Mouse (Mus musculus) midbrain, embryonic 13.5 days (tissue): ENCODE measurements around the gene Pmm1. TPM values are rescaled to one million over a fixed set of nuclear protein-coding genes. Genes with fewer than 3 reads are reported as not detected.
A peak's percentile ranks its signal among the peaks of the same experiment; 100 is the strongest.

Source experiments
- ATAC-seq: fragments of 200-750 bp; cut with Nextera tagmentation; 2 replicates; pipeline ENCODE4 v1.8.0; 2017; ENCODE audit warnings: mild to moderate bottlenecking, moderate TSS enrichment, moderate library complexity
- H3K27ac ChIP-seq: fragments of 300-500 bp; sonication (generic); 2 replicates; pipeline ENCODE4 v1.5.1; 2015; ENCODE audit warnings: inconsistent platforms, mild to moderate bottlenecking, moderate library complexity
- H3K27me3 ChIP-seq: fragments of 300-500 bp; sonication (generic); 2 replicates; pipeline ENCODE4 v1.6.1; 2015; ENCODE audit warnings: mild to moderate bottlenecking, inconsistent platforms
- H3K36me3 ChIP-seq: fragments of 300-500 bp; sonication (generic); 2 replicates; pipeline ENCODE4 v1.6.1; 2015; ENCODE audit warnings: mild to moderate bottlenecking, inconsistent platforms
- H3K4me1 ChIP-seq: fragments of 300-500 bp; sonication (generic); replicated peaks from 2 replicates; pipeline ENCODE4 v1.6.1; 2015; ENCODE audit warnings: inconsistent platforms
- H3K4me2 ChIP-seq: fragments of 300-500 bp; sonication (generic); replicated peaks from 2 replicates; pipeline ENCODE4 v1.6.1; 2015; ENCODE audit warnings: moderate library complexity, mild to moderate bottlenecking, inconsistent platforms
- H3K4me3 ChIP-seq: fragments of 300-500 bp; sonication (generic); replicated peaks from 2 replicates; pipeline ENCODE4 v1.5.1; 2015; ENCODE audit warnings: mild to moderate bottlenecking, inconsistent platforms
- H3K9ac ChIP-seq: fragments of 300-500 bp; sonication (generic); replicated peaks from 2 replicates; pipeline ENCODE4 v1.6.1; 2015; ENCODE audit warnings: mild to moderate bottlenecking, inconsistent platforms
- H3K9me3 ChIP-seq: fragments of 300-500 bp; sonication (generic); 2 replicates; pipeline ENCODE4 v1.6.1; 2016; ENCODE audit warnings: mild to moderate bottlenecking, inconsistent platforms
- WGBS: fragments of 180-500 bp; shearing (Covaris S2); methylation state at CpG from one replicate; pipeline ENCODE4 v1.1.7; 2015; 5-methylcytosine and 5-hydroxymethylcytosine counted together
- polyA plus RNA-seq: library from polyadenylated mRNA; unstranded; fragments of >200 nt; fragmentation: Nextera tagmentation; extraction: Ambion mirVana; gene quantifications from 2 replicates; pipeline ENCODE4 v1.2.1, GENCODE M21; 2015

Gene Pmm1
- polyA plus RNA-seq, 1 experiment from 2014 or later: 41.2 TPM

DNA sequence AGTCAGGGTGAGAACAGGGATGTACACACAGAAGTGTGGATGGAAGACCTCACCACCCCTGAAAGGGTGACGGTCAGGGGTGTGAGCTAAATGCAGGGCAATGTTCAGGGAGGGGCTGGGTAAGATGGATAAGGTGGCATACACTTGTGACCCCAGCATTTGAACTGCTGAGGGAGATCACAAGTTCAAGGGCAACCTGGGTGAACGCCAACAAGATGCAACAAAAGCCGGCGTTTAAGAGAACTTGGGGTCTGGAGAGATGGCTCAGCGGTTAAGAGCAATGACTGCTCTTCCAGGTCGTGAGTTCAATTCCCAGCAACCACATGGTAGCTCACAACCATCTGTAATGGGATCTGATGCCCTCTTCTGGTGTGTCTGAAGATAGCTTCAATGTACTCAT lies 6.0 kb downstream of the Pmm1 start:
- WGBS: 94% methylated on average over 6 of the region's 6 CpGs
- no peak for ATAC-seq
- H3K27me3 ChIP-seq: no peaks in the 10 kb centered on the region
- H3K4me2 ChIP-seq: no peak overlapping the region
- no peak overlapping the region for H3K27ac ChIP-seq
- H3K36me3 ChIP-seq: peaks cover 41% of the 10 kb centered on the region
- H3K9me3 ChIP-seq: no peaks in the 10 kb centered on the region
- no peak overlapping the region for H3K4me3 ChIP-seq
- no peak overlapping the region for H3K9ac ChIP-seq
- H3K4me1 ChIP-seq: peaks cover 7% of the 10 kb centered on the region; the same call in 1 of the 2 replicates

DNA sequence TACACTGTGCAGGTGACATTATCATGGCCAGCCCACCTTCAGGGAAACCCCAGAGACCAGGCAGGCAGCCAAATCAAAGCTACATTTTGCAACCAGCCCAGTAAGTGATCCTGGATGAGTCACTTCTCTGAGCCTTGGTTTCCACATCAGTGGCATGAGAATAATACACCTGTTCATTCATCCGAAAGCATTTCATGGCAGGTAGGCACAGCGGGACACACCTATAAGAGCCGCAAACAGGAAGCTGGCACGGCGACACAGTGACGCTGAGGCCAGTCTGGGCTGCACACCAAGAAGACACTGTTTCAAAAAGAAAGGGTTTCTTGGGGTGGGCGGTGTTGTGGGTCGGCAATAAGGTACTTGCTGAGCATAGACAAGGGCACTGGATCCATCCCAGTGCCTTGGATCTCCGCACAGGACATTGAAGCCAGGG lies 6.6 kb downstream of the Pmm1 start:
- Histone ChIP-seq H3K27ac (no peak overlapping the region), H3K36me3 (peaks cover 47% of the 10 kb centered on the region), H3K4me2 (no peak overlapping the region), H3K4me3 (no peak overlapping the region), H3K9me3 (no peaks in the 10 kb centered on the region), H3K4me1 (peaks cover 2% of the 10 kb centered on the region; the same call in 1 of the 2 replicates), H3K27me3 (no peaks in the 10 kb centered on the region), H3K9ac (no peak overlapping the region)
- WGBS: 97% methylated on average over 9 of the region's 9 CpGs
- ATAC-seq: no peak

DNA sequence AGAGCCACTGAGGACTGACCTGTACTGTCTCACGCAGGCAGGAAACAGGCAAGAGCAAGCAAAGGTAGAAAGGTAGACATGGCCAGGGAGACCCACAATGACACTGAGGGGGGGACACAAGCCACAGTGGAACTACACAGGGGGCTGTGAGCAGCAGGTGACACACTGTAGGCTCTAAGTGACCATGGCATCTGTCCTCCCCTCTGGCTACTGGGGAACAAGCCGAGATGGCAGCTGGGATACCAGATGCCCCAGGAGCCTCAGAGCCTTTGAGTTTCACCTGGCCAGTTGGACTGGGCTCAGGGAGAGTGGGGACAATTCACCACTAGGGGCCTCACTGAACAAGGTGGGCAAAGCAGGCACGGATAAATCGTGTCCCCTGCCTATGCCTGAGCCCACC lies 8.4 kb downstream of the Pmm1 start:
- no peak for ATAC-seq
- H3K4me1 ChIP-seq: no peaks in the 10 kb centered on the region
- no peaks in the 10 kb centered on the region for H3K9me3 ChIP-seq
- no peak overlapping the region for H3K4me3 ChIP-seq
- WGBS: 84% methylated on average over 4 of the region's 4 CpGs
- H3K27me3 ChIP-seq: no peaks in the 10 kb centered on the region
- H3K36me3 ChIP-seq: peaks cover 65% of the 10 kb centered on the region
- H3K9ac ChIP-seq: no peak overlapping the region
- H3K4me2 ChIP-seq: no peak overlapping the region
- H3K27ac ChIP-seq: no peak overlapping the region

- no peak overlapping the region for H3K4me3 ChIP-seq
- H3K9ac ChIP-seq: no peak overlapping the region
- H3K27me3 ChIP-seq: no peaks in the 10 kb centered on the region
- peaks cover 74% of the 10 kb centered on the region for H3K36me3 ChIP-seq
- no peaks in the 10 kb centered on the region for H3K4me1 ChIP-seq
- H3K4me2 ChIP-seq: no peak overlapping the region
- H3K27ac ChIP-seq: no peak overlapping the region
- WGBS: 84% methylated on average over 9 of the region's 9 CpGs
- ATAC-seq: peak; percentile 32; the same call in 1 of the 2 replicates
- no peaks in the 10 kb centered on the region for H3K9me3 ChIP-seq
Measured at GRCm38 (mm10) chr15:81951159-81951558, 9.6 kb downstream of the Pmm1 start.

GRCm38 (mm10) chr15:81950716-81951115 lies 10.0 kb downstream of the Pmm1 start:
- H3K9ac ChIP-seq: no peak overlapping the region
- ATAC-seq: no peak
- H3K27ac ChIP-seq: no peak overlapping the region
- no peak overlapping the region for H3K4me2 ChIP-seq
- no peaks in the 10 kb centered on the region for H3K4me1 ChIP-seq
- no peaks in the 10 kb centered on the region for H3K27me3 ChIP-seq
- peaks cover 71% of the 10 kb centered on the region for H3K36me3 ChIP-seq
- no peaks in the 10 kb centered on the region for H3K9me3 ChIP-seq
- H3K4me3 ChIP-seq: no peak overlapping the region
- 90% methylated on average over 5 of the region's 5 CpGs for WGBS

GRCm38 (mm10) chr15:81949476-81950131 lies 11.1 kb downstream of the Pmm1 start:
- Histone ChIP-seq H3K4me3 (no peak overlapping the region), H3K9ac (no peak overlapping the region), H3K27me3 (no peaks in the 10 kb centered on the region), H3K4me1 (no peaks in the 10 kb centered on the region), H3K27ac (no peak overlapping the region), H3K9me3 (no peaks in the 10 kb centered on the region), H3K4me2 (no peak overlapping the region), H3K36me3 (peaks cover 68% of the 10 kb centered on the region)
- ATAC-seq: no peak
- 71% methylated on average over 11 of the region's 11 CpGs for WGBS

DNA sequence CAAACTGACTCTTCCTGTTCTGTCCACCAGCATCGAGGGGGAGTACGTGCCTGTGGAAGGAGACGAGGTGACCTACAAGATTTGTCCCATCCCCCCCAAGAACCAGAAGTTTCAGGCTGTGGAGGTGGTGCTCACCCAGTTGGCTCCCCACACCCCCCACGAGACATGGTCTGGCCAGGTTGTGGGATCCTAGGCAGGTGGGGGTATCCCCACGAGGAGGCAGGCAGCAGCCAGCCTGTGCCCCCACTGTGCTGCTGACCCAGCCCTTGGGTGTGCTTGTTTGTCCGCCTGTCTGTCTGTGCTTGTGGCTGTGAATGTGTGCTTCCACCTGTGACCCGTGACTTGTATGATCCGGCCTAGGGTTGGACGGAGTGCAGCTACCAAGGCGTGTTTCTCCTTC lies 11.7 kb downstream of the Pmm1 start:
- Histone ChIP-seq H3K4me2 (no peak overlapping the region), H3K4me1 (no peaks in the 10 kb centered on the region), H3K9ac (no peak overlapping the region), H3K27me3 (no peaks in the 10 kb centered on the region), H3K36me3 (peaks cover 63% of the 10 kb centered on the region), H3K4me3 (no peak overlapping the region), H3K27ac (no peak overlapping the region), H3K9me3 (no peaks in the 10 kb centered on the region)
- WGBS: 84% methylated on average over 10 of the region's 10 CpGs
- no peak for ATAC-seq

- peak; percentile 57 for ATAC-seq
- peaks cover 18% of the 10 kb centered on the region for H3K36me3 ChIP-seq
- H3K9me3 ChIP-seq: no peaks in the 10 kb centered on the region
- H3K4me2 ChIP-seq: 0 out of 2 replicates have a peak overlapping the region, but pooled peaks have one; percentile 5
- H3K4me3 ChIP-seq: no peak overlapping the region
- 3% methylated on average over 9 of the region's 9 CpGs for WGBS
- H3K9ac ChIP-seq: no peak overlapping the region
- 0 out of 2 replicates have a peak overlapping the region, but pooled peaks have one; percentile 35 for H3K27ac ChIP-seq
- H3K4me1 ChIP-seq: peaks cover 25% of the 10 kb centered on the region
- no peaks in the 10 kb centered on the region for H3K27me3 ChIP-seq
Measured at GRCm38 (mm10) chr15:81943176-81943749, 17.5 kb downstream of the Pmm1 start.

DNA sequence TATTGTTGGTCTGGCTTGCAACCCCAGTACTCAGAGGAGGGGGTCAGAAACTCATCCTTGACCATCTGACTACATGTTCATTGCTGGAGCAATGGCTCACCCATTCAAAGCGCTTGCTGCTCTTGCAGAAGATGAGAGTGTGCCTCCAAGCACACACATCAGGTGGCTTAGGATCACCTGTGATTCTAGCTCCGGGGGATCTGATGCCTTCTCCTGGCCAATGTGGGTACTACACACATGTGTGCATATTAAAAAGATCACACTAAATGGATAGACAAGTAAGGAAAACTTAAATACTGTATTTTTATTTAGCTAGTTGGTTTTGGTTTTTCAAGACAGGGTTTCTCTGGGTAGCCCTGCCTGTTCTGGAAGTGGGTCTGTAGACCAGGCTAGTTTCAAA lies 19.7 kb downstream of the Pmm1 start:
- no peaks in the 10 kb centered on the region for H3K27me3 ChIP-seq
- WGBS: 93% methylated on average over 2 of the region's 2 CpGs
- no peak overlapping the region for H3K4me2 ChIP-seq
- H3K36me3 ChIP-seq: no peaks in the 10 kb centered on the region
- ATAC-seq: no peak
- H3K4me3 ChIP-seq: no peak overlapping the region
- no peak overlapping the region for H3K27ac ChIP-seq
- H3K9me3 ChIP-seq: no peaks in the 10 kb centered on the region
- H3K9ac ChIP-seq: no peak overlapping the region
- H3K4me1 ChIP-seq: peaks cover 45% of the 10 kb centered on the region

- peaks cover 47% of the 10 kb centered on the region for H3K4me1 ChIP-seq
- no peaks in the 10 kb centered on the region for H3K27me3 ChIP-seq
- H3K36me3 ChIP-seq: no peaks in the 10 kb centered on the region
- H3K9ac ChIP-seq: no peak overlapping the region
- H3K27ac ChIP-seq: no peak overlapping the region
- no peaks in the 10 kb centered on the region for H3K9me3 ChIP-seq
- H3K4me3 ChIP-seq: no peak overlapping the region
- H3K4me2 ChIP-seq: no peak overlapping the region
- 92% methylated on average over 5 of the region's 5 CpGs for WGBS
- no peak for ATAC-seq
Measured at GRCm38 (mm10) chr15:81940219-81940618, 20.5 kb downstream of the Pmm1 start.

DNA sequence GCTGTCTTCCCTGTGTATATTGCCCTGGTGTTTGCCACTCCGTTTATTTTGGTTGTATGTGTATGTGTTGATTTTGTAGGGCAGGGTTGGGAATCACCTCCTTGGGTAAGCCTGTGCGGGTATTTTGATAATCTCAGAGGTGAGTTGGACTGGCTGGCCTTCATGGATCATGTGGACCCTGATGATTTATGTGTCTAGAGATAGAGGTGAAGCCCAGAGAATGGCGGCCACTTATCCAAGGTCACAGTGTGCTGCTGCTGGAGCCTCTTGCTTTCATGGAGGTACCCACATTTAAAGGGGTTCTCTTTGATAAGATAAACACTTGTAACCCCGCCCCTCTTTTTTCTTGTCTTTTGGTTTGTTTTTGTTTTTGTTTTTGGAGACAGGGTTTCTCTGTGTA lies 21.0 kb downstream of the Pmm1 start:
- Histone ChIP-seq H3K27ac (no peak overlapping the region), H3K36me3 (no peaks in the 10 kb centered on the region), H3K9me3 (no peaks in the 10 kb centered on the region), H3K4me2 (no peak overlapping the region), H3K4me1 (peaks cover 47% of the 10 kb centered on the region), H3K27me3 (no peaks in the 10 kb centered on the region), H3K4me3 (no peak overlapping the region), H3K9ac (no peak overlapping the region)
- WGBS: 91% methylated on average over 4 of the region's 4 CpGs
- ATAC-seq: no peak

GRCm38 (mm10) chr15:81939157-81939715 lies 21.5 kb downstream of the Pmm1 start:
- Histone ChIP-seq H3K4me3 (no peak overlapping the region), H3K9me3 (no peaks in the 10 kb centered on the region), H3K27ac (no peak overlapping the region), H3K27me3 (no peaks in the 10 kb centered on the region), H3K4me2 (peak overlapping the region; percentile 69; the same call in 1 of the 2 replicates), H3K4me1 (peaks cover 47% of the 10 kb centered on the region), H3K9ac (peak overlapping the region; percentile 39; the same call in 1 of the 2 replicates), H3K36me3 (no peaks in the 10 kb centered on the region)
- ATAC-seq: no peak
- WGBS: 93% methylated on average over 10 of the region's 10 CpGs
